Mouse (Mus musculus) C2C12 (cell line): ENCODE results near the gene Tmem56.

Source experiments
- CEBPB ChIP-seq: IDR thresholded peaks from one replicate; pipeline ENCODE4 v1.6.1; 2011; ENCODE audit warnings: low read depth, mild to moderate bottlenecking, control low read depth, moderate library complexity
- CTCF ChIP-seq: IDR thresholded peaks from one replicate; pipeline ENCODE4 v1.5.1; 2011; ENCODE audit not compliant: control insufficient read depth, insufficient read depth, insufficient read length
- FOSL1 ChIP-seq: IDR thresholded peaks from one replicate; pipeline ENCODE4 v1.8.0; 2011; ENCODE audit warnings: mild to moderate bottlenecking, low read length; ENCODE audit not compliant: poor library complexity, insufficient read depth, severe bottlenecking
- MAX ChIP-seq: IDR thresholded peaks from one replicate; pipeline ENCODE4 v1.6.1; 2011; ENCODE audit warnings: mild to moderate bottlenecking, control low read depth
- MYOG ChIP-seq: IDR thresholded peaks from one replicate; pipeline ENCODE4 v1.6.1; 2011; ENCODE audit not compliant: control insufficient read depth, insufficient read length; ENCODE audit errors: extremely low read depth

- TF ChIP-seq CTCF (no peak), MAX (no peak), CEBPB (no peak), MYOG (no peak), FOSL1 (no peak)
These were observed 43.8 kb downstream of the Tmem56 start for GRCm38 (mm10) chr3:121239096-121239495.
